Mouse (Mus musculus) megakaryocyte, embryonic 14.5 days (primary cell): ENCODE measurements at regions not wholly inside any gene's neighbourhood (a gene's known extent, or its start where the extent isn't known, plus 50 kb on each side); places are given as distances from the start of the nearest gene placed in this dataset.

ENCODE experiments used
- H3K27me3 ChIP-seq: replicated peaks from 2 replicates; pipeline ENCODE3; 2012; ENCODE audit warnings: inconsistent platforms
- H3K36me3 ChIP-seq: replicated peaks from 2 replicates; pipeline ENCODE3; 2012; ENCODE audit warnings: low read length, inconsistent platforms, mixed read lengths
- H3K4me1 ChIP-seq: 2 replicates; pipeline ENCODE4 v1.6.1; 2012; ENCODE audit warnings: inconsistent platforms
- H3K4me3 ChIP-seq: replicated peaks from 2 replicates; pipeline ENCODE3; 2012; ENCODE audit warnings: moderate library complexity, mild to moderate bottlenecking, inconsistent platforms
- H3K9me3 ChIP-seq: 2 replicates; pipeline ENCODE4 v1.6.1; 2012; ENCODE audit warnings: inconsistent platforms
- FLI1 ChIP-seq: IDR thresholded peaks from 2 replicates; pipeline ENCODE4 v1.6.1; 2012; ENCODE audit warnings: low read length, inconsistent platforms, mixed read lengths
- GATA1 ChIP-seq: IDR thresholded peaks from 3 replicates; pipeline ENCODE4 v1.6.1; 2012; ENCODE audit warnings: mixed read lengths, low read length, inconsistent platforms, borderline replicate concordance

- Histone ChIP-seq H3K9me3 (no peaks in the 10 kb centered on the region), H3K4me3 (no peak overlapping the region), H3K4me1 (peaks cover 6% of the 10 kb centered on the region; the same call in 1 of the 2 replicates), H3K27me3 (peaks cover 11% of the 10 kb centered on the region), H3K36me3 (no peaks in the 10 kb centered on the region)
- TF ChIP-seq FLI1 (no peak), GATA1 (no peak)
These were observed 627.6 kb downstream of the Insc start for GRCm38 (mm10) chr7:115371143-115371542.

GRCm38 (mm10) chr7:115372921-115373320 lies 629.4 kb downstream of the Insc start:
- TF ChIP-seq GATA1 (no peak), FLI1 (no peak)
- Histone ChIP-seq H3K4me3 (no peak overlapping the region), H3K27me3 (peaks cover 8% of the 10 kb centered on the region), H3K36me3 (no peaks in the 10 kb centered on the region), H3K9me3 (no peaks in the 10 kb centered on the region), H3K4me1 (peaks cover 6% of the 10 kb centered on the region; the same call in 1 of the 2 replicates)

- TF ChIP-seq FLI1 = no peak
- Histone ChIP-seq H3K4me1 (peaks cover 6% of the 10 kb centered on the region; the same call in 1 of the 2 replicates), H3K9me3 (no peaks in the 10 kb centered on the region), H3K4me3 (no peak overlapping the region), H3K27me3 (peaks cover 6% of the 10 kb centered on the region), H3K36me3 (no peaks in the 10 kb centered on the region)
These were observed 630.5 kb downstream of the Insc start for GRCm38 (mm10) chr7:115373781-115374533.

- no peak for TF ChIP-seq FLI1
- no peak for TF ChIP-seq GATA1
These were observed 632.6 kb downstream of the Insc start for GRCm38 (mm10) chr7:115376067-115376466.

GRCm38 (mm10) chr7:115378836-115379235 lies 635.3 kb downstream of the Insc start:
- Histone ChIP-seq H3K27me3 (no peaks in the 10 kb centered on the region), H3K36me3 (no peaks in the 10 kb centered on the region), H3K9me3 (no peaks in the 10 kb centered on the region), H3K4me3 (no peak overlapping the region), H3K4me1 (peaks cover 6% of the 10 kb centered on the region; the same call in 1 of the 2 replicates)
- TF ChIP-seq FLI1 (no peak), GATA1 (no peak)

More at GRCm38 (mm10) chr7:115376067-115376466, 632.6 kb downstream of the Insc start:
- Histone ChIP-seq H3K4me1 (peaks cover 6% of the 10 kb centered on the region; the same call in 1 of the 2 replicates), H3K27me3 (peaks cover 4% of the 10 kb centered on the region), H3K36me3 (no peaks in the 10 kb centered on the region), H3K4me3 (no peak overlapping the region), H3K9me3 (no peaks in the 10 kb centered on the region)

GRCm38 (mm10) chr7:115379600-115379999 lies 636.1 kb downstream of the Insc start:
- Histone ChIP-seq H3K27me3 (no peaks in the 10 kb centered on the region), H3K36me3 (no peaks in the 10 kb centered on the region), H3K9me3 (no peaks in the 10 kb centered on the region), H3K4me3 (no peak overlapping the region), H3K4me1 (peaks cover 6% of the 10 kb centered on the region; the same call in 1 of the 2 replicates)
- TF ChIP-seq GATA1 = no peak
- no peak for TF ChIP-seq FLI1

GRCm38 (mm10) chr7:115380989-115381610 lies 637.6 kb downstream of the Insc start:
- Histone ChIP-seq H3K4me3 (no peak overlapping the region), H3K9me3 (no peaks in the 10 kb centered on the region), H3K27me3 (no peaks in the 10 kb centered on the region), H3K4me1 (no peaks in the 10 kb centered on the region), H3K36me3 (no peaks in the 10 kb centered on the region)
- no peak for TF ChIP-seq FLI1
- no peak for TF ChIP-seq GATA1

- Histone ChIP-seq H3K4me3 (no peak overlapping the region), H3K27me3 (no peaks in the 10 kb centered on the region), H3K36me3 (no peaks in the 10 kb centered on the region), H3K4me1 (no peaks in the 10 kb centered on the region), H3K9me3 (no peaks in the 10 kb centered on the region)
- TF ChIP-seq GATA1 (no peak), FLI1 (no peak)
These were observed 639.4 kb downstream of the Insc start for GRCm38 (mm10) chr7:115382876-115383275.

- H3K27me3 ChIP-seq = peaks cover 5% of the 10 kb centered on the region
These were observed 645.4 kb downstream of the Insc start for GRCm38 (mm10) chr7:115388874-115389273.

GRCm38 (mm10) chr7:115392520-115392919 lies 646.1 kb downstream of the Sox6 start:
- no peaks in the 10 kb centered on the region for H3K36me3 ChIP-seq
- peaks cover 7% of the 10 kb centered on the region for H3K27me3 ChIP-seq
- no peaks in the 10 kb centered on the region for H3K9me3 ChIP-seq
- H3K4me1 ChIP-seq = 0 out of 2 replicates have a peak, but pooled peaks cover 3% of the 10 kb centered on the region
- no peak overlapping the region for H3K4me3 ChIP-seq
- TF ChIP-seq FLI1 (no peak), GATA1 (no peak)

More at GRCm38 (mm10) chr7:115388874-115389273, 645.4 kb downstream of the Insc start:
- Histone ChIP-seq H3K36me3 (no peaks in the 10 kb centered on the region), H3K4me1 (no peaks in the 10 kb centered on the region), H3K9me3 (no peaks in the 10 kb centered on the region), H3K4me3 (no peak overlapping the region)
- TF ChIP-seq FLI1 (no peak), GATA1 (no peak)
